Mouse (Mus musculus) midbrain, embryonic 14.5 days (tissue): Measurements from ENCODE around the gene Tlr6. TPM values are rescaled to one million over a fixed set of nuclear protein-coding genes. Genes with fewer than 3 reads are reported as not detected.

Experiments
- ATAC-seq: fragments of 200-750 bp; cut with Nextera tagmentation; 2 replicates; pipeline ENCODE4 v1.8.0; 2017; ENCODE audit warnings: moderate number of reproducible peaks, moderate library complexity; ENCODE audit not compliant: low FRiP score, low TSS enrichment
- DNase-seq: peaks from one replicate; pipeline ENCODE4 v3.0.0-alpha.2; 2015
- H3K27ac ChIP-seq: fragments of 300-500 bp; sonication (generic); replicated peaks from 2 replicates; pipeline ENCODE4 v1.5.1; 2014; ENCODE audit warnings: mild to moderate bottlenecking, low read depth, low read length, moderate library complexity
- H3K27me3 ChIP-seq: fragments of 300-500 bp; sonication (generic); 2 replicates; pipeline ENCODE4 v1.6.1; 2014; ENCODE audit warnings: low read length, control low read depth, mixed read lengths; ENCODE audit not compliant: control insufficient read depth, insufficient read depth
- H3K36me3 ChIP-seq: fragments of 300-500 bp; sonication (generic); 2 replicates; pipeline ENCODE4 v1.6.1; 2014; ENCODE audit warnings: low read length, control low read depth; ENCODE audit not compliant: control insufficient read depth, insufficient read depth
- H3K4me1 ChIP-seq: fragments of 300-500 bp; sonication (generic); 2 replicates; pipeline ENCODE4 v1.6.1; 2014; ENCODE audit warnings: mild to moderate bottlenecking, antibody characterized with exemption, low read length, control low read depth; ENCODE audit not compliant: control insufficient read depth, insufficient read depth
- H3K4me2 ChIP-seq: fragments of 300-500 bp; sonication (generic); 2 replicates; pipeline ENCODE4 v1.6.1; 2014; ENCODE audit warnings: mild to moderate bottlenecking, low read length, moderate library complexity
- H3K4me3 ChIP-seq: fragments of 300-500 bp; sonication (generic); replicated peaks from 2 replicates; pipeline ENCODE4 v1.5.1; 2014; ENCODE audit warnings: low read depth, low read length
- H3K9ac ChIP-seq: fragments of 300-500 bp; sonication (generic); replicated peaks from 2 replicates; pipeline ENCODE4 v1.6.1; 2014; ENCODE audit warnings: mild to moderate bottlenecking, low read length, moderate library complexity
- H3K9me3 ChIP-seq: fragments of 300-500 bp; sonication (generic); 2 replicates; pipeline ENCODE4 v1.6.1; 2016; ENCODE audit warnings: low read length, control low read depth, mixed read lengths; ENCODE audit not compliant: control insufficient read depth
- WGBS: fragments of 180-500 bp; shearing (Covaris S2); extraction: QIAGEN DNeasy Blood & Tissue Kit; methylation state at CpG from one replicate; pipeline ENCODE4 v1.1.7; 2014; 5-methylcytosine and 5-hydroxymethylcytosine counted together
- microRNA counts: library from miRNA; unstranded; fragments of <30 nt; microRNA quantifications from one replicate; lab custom pipeline; 2016
- microRNA-seq: library from miRNA; unstranded; fragments of <30 nt; microRNA quantifications from one replicate; pipeline ENCODE4, GENCODE M21; 2016
- polyA plus RNA-seq: library from polyadenylated mRNA; unstranded; fragments of >200 nt; fragmentation: Nextera tagmentation; extraction: Ambion mirVana; gene quantifications from 2 replicates; pipeline ENCODE4 v1.2.1, GENCODE M21; 2014

Gene Tlr6
- polyA plus RNA-seq, 1 experiment from 2014 or later: 0.25 TPM

DNA sequence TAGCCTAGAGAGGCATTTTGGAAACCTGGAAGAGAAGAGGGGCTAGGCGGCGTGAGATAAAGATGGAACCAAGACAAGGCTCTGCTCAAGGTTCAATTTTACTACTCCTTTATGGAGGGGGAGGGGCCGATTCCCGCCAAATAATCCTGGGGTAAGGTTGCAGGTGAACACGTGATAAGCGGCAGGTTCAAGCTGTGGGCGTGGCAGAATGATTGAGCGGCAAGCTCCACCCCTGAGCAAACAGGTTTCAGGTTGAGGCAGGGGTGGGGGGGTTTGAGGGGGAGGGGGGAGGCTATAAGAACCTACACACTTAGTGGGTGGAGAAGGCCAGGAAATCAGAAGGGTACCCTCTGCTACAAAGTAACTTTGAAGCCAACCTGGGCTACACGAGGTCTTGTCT lies 42.7 kb downstream of the Tlr6 start:
- ATAC-seq: no peak
- Histone ChIP-seq H3K4me3 (no peak overlapping the region), H3K27me3 (no peaks in the 10 kb centered on the region), H3K36me3 (no peaks in the 10 kb centered on the region), H3K9ac (no peak overlapping the region), H3K27ac (no peak overlapping the region), H3K9me3 (peaks cover 5% of the 10 kb centered on the region; the same call in 1 of the 2 replicates), H3K4me1 (no peaks in the 10 kb centered on the region), H3K4me2 (no peak overlapping the region)
- DNase-seq: no peak
- WGBS: 97% methylated on average over 9 of the region's 9 CpGs

- Histone ChIP-seq H3K4me2 (no peak overlapping the region), H3K36me3 (no peaks in the 10 kb centered on the region), H3K4me1 (no peaks in the 10 kb centered on the region), H3K4me3 (no peak overlapping the region), H3K9ac (no peak overlapping the region), H3K27ac (no peak overlapping the region), H3K27me3 (no peaks in the 10 kb centered on the region), H3K9me3 (no peaks in the 10 kb centered on the region)
- ATAC-seq (no peak), DNase-seq (no peak)
- WGBS: 80% methylated on average over 6 of the region's 6 CpGs
Observed at GRCm38 (mm10) chr5:64908585-64909284, 51.2 kb downstream of the Tlr6 start.

- Histone ChIP-seq H3K27ac (no peak overlapping the region), H3K9ac (no peak overlapping the region), H3K4me1 (no peaks in the 10 kb centered on the region), H3K9me3 (no peaks in the 10 kb centered on the region), H3K4me3 (no peak overlapping the region), H3K36me3 (no peaks in the 10 kb centered on the region), H3K27me3 (no peaks in the 10 kb centered on the region), H3K4me2 (no peak overlapping the region)
- WGBS: 90% methylated on average over 5 of the region's 5 CpGs
- DNase-seq: no peak
- ATAC-seq: no peak
Observed at GRCm38 (mm10) chr5:64907906-64908305, 52.0 kb downstream of the Tlr6 start.

DNA sequence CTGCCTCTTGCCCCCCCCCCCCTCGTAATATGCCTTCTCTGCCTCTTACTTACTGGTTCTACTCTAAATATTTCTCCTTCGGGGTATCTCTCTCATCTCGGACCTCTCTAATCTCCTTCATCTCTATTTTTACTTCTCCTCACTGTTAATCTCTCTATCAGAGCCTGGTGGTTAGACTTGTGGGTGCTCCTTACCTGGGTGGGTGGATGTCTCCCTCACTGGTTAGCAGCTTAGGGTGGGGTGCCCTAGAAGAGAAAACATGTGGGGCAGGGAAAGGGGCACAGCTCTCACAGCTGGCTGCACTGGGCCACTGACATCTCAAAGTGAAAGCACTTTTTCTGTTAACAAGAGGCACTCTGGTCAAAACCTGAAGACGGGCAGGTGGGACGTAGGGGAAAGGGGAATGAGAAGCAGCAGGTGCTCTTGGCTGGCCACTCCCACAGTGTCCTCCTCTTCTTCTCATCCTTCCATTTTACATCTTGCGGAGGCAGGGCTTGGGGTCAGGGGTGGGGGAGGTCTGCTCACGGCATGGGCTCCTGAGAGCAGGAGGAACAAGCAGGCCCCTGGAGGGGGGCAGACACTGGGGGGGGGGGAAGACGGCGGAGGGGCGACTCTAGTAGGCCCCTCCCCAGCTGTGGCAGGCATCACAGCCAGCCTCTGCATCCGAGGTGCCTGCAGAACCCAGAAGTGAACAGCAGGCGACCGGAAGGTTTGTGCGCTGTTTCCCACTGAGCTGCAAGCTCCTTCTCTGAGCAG lies 54.2 kb downstream of the Tlr6 start:
- WGBS: 57% methylated on average over 14 of the region's 14 CpGs

More for the DNA sequence above, 54.2 kb downstream of the Tlr6 start:
- ATAC-seq: no peak
- no peaks in the 10 kb centered on the region for H3K36me3 ChIP-seq
- no peak overlapping the region for H3K4me3 ChIP-seq
- H3K9me3 ChIP-seq: no peaks in the 10 kb centered on the region
- H3K27ac ChIP-seq: no peak overlapping the region
- H3K4me2 ChIP-seq: no peak overlapping the region
- H3K9ac ChIP-seq: no peak overlapping the region
- DNase-seq: no peak
- H3K27me3 ChIP-seq: no peaks in the 10 kb centered on the region
- no peaks in the 10 kb centered on the region for H3K4me1 ChIP-seq

MicroRNAs encoded within 50 kb of the gene (microRNA counts, 519-probe panel; counts per million panel counts)
- microRNA mmu-miR-574-3p (lab: Ali Mortazavi, UCI) (not detected), microRNA mmu-miR-574-5p (lab: Ali Mortazavi, UCI) (not detected)

Small RNAs within 50 kb of the gene (microRNA-seq; reads per million reads assigned to microRNA genes)
- gene Mir574: 23.4 reads per million, percentile 42 among the genes with 10 or more reads in this experiment

Other genes with a start within 250 kb of the Tlr6 start
- gene Klf3, start 156.7 kb downstream of the Tlr6 start, polyA plus RNA-seq: 19.2 and 25.3 TPM in 2 replicates
- 0.15 and 0.51 TPM in 2 replicates for gene Tlr1, start 26.5 kb downstream of the Tlr6 start, polyA plus RNA-seq
- 1.6 and 6.2 TPM in 2 replicates for gene Fam114a1, start 10.0 kb upstream of the Tlr6 start, polyA plus RNA-seq
- gene Tmem156, start 132.0 kb upstream of the Tlr6 start, polyA plus RNA-seq: not detected in 2 replicates
- 41.3 and 49.2 TPM in 2 replicates for gene Klhl5, start 147.4 kb upstream of the Tlr6 start, polyA plus RNA-seq
- 11.3 and 18.3 TPM in 2 replicates for gene Wdr19, start 239.6 kb upstream of the Tlr6 start, polyA plus RNA-seq